Comparison of ENCODE assay signal across 8 mouse cellular contexts in genomic region chr2:151512199-151512598, GRCm38 (mm10). TPM values are rescaled to one million over a fixed set of nuclear protein-coding genes. Genes with fewer than 3 reads are reported as not detected.
A peak's percentile ranks its signal among the peaks of the same experiment; 100 is the strongest.
DNase-seq lines count a peak whose midpoint lies in the region; ATAC-seq lines count a peak whose summit lies in the region.

No protein-coding gene starts in this region.

- H3K27ac ChIP-seq in hindbrain, embryonic 15.5 days (replicated peaks) = no peak overlapping the region
- no peak overlapping the region for H3K27ac ChIP-seq in hindbrain, embryonic 11.5 days (ENCODE audit: low read depth, low read length)
- H3K27ac ChIP-seq in forebrain, embryonic 15.5 days (replicated peaks) = no peak overlapping the region
- H3K27ac ChIP-seq in lung, embryonic 15.5 days = 0 out of 2 replicates have a peak overlapping the region, but pooled peaks have one; percentile 8

- no peak overlapping the region for H3K4me2 ChIP-seq in hindbrain, embryonic 15.5 days
- no peak overlapping the region for H3K4me2 ChIP-seq in hindbrain, embryonic 11.5 days (replicated peaks; ENCODE audit: low read depth, low read length)
- H3K4me2 ChIP-seq in forebrain, embryonic 15.5 days (replicated peaks) = no peak overlapping the region
- no peak overlapping the region for H3K4me2 ChIP-seq in lung, embryonic 15.5 days

- H3K36me3 ChIP-seq in hindbrain, embryonic 15.5 days = peaks cover 73% of the 10 kb centered on the region
- H3K36me3 ChIP-seq in hindbrain, embryonic 11.5 days (ENCODE audit: control insufficient read depth, insufficient read depth, low read length) = peaks cover 17% of the 10 kb centered on the region; the same call in 1 of the 2 replicates
- H3K36me3 ChIP-seq in forebrain, embryonic 15.5 days = peaks cover 91% of the 10 kb centered on the region
- H3K36me3 ChIP-seq in lung, embryonic 15.5 days = peaks cover 72% of the 10 kb centered on the region

- no peak for DNase-seq in hindbrain, embryonic 11.5 days (ENCODE audit: low spot score)
- peak; percentile 44 to 47 for DNase-seq in adrenal gland, adult 18-20 months (ENCODE audit: low spot score in 2 of 2)
- peak; percentile 21 to 55 for DNase-seq in kidney, adult 8-10 months
- no peak for DNase-seq in yolk sac, embryonic 10.5 days (ENCODE audit: low spot score)
- DNase-seq in thymus, postnatal 36 days = no peak

- peak; percentile 46; the same call in 1 of the 2 replicates for ATAC-seq in hindbrain, embryonic 15.5 days (ENCODE audit: low FRiP score, low read depth)
- no peak for ATAC-seq in hindbrain, embryonic 11.5 days (ENCODE audit: low FRiP score)
- peak; percentile 57; the same call in 1 of the 2 replicates for ATAC-seq in forebrain, embryonic 15.5 days (replicated peaks)
- ATAC-seq in lung, embryonic 15.5 days (ENCODE audit: borderline replicate concordance, extremely low read depth, low FRiP score, low TSS enrichment) = 0 out of 2 replicates have a peak, but pooled peaks have one; percentile 14

- H3K27me3 ChIP-seq in hindbrain, embryonic 15.5 days = no peaks in the 10 kb centered on the region
- no peaks in the 10 kb centered on the region for H3K27me3 ChIP-seq in hindbrain, embryonic 11.5 days (ENCODE audit: control insufficient read depth, insufficient read depth, low read length)
- no peaks in the 10 kb centered on the region for H3K27me3 ChIP-seq in forebrain, embryonic 15.5 days
- no peaks in the 10 kb centered on the region for H3K27me3 ChIP-seq in lung, embryonic 15.5 days

- no peaks in the 10 kb centered on the region for H3K4me1 ChIP-seq in hindbrain, embryonic 15.5 days (replicated peaks)
- no peaks in the 10 kb centered on the region for H3K4me1 ChIP-seq in hindbrain, embryonic 11.5 days (replicated peaks; ENCODE audit: control insufficient read depth, insufficient read depth, low read length)
- H3K4me1 ChIP-seq in forebrain, embryonic 15.5 days = peaks cover 9% of the 10 kb centered on the region; the same call in 1 of the 2 replicates
- H3K4me1 ChIP-seq in lung, embryonic 15.5 days = no peaks in the 10 kb centered on the region; the same call in 1 of the 2 replicates

- H3K9ac ChIP-seq in hindbrain, embryonic 15.5 days = no peak overlapping the region
- no peak overlapping the region for H3K9ac ChIP-seq in hindbrain, embryonic 11.5 days (ENCODE audit: low read depth, low read length)
- no peak overlapping the region for H3K9ac ChIP-seq in forebrain, embryonic 15.5 days (replicated peaks)
- H3K9ac ChIP-seq in lung, embryonic 15.5 days = no peak overlapping the region

- H3K9me3 ChIP-seq in hindbrain, embryonic 15.5 days = no peaks in the 10 kb centered on the region
- no peaks in the 10 kb centered on the region for H3K9me3 ChIP-seq in hindbrain, embryonic 11.5 days (ENCODE audit: control insufficient read depth, low read length)
- H3K9me3 ChIP-seq in forebrain, embryonic 15.5 days = no peaks in the 10 kb centered on the region
- H3K9me3 ChIP-seq in lung, embryonic 15.5 days = no peaks in the 10 kb centered on the region

- H3K4me3 ChIP-seq in hindbrain, embryonic 15.5 days = no peak overlapping the region
- no peak overlapping the region for H3K4me3 ChIP-seq in hindbrain, embryonic 11.5 days (ENCODE audit: low read depth, low read length)
- no peak overlapping the region for H3K4me3 ChIP-seq in forebrain, embryonic 15.5 days
- no peak overlapping the region for H3K4me3 ChIP-seq in lung, embryonic 15.5 days

RNA-seq across cellular contexts. Expression of gene Nsfl1c, which starts 18.2 kb away (rescaled TPM):
- 280 and 283 TPM in 2 replicates for polyA plus RNA-seq in hindbrain, embryonic 15.5 days (2015; fragmentation: Nextera tagmentation; extraction: Ambion mirVana)
- polyA plus RNA-seq in hindbrain, embryonic 11.5 days (2014; fragmentation: Nextera tagmentation; extraction: Ambion mirVana) = 294 and 295 TPM in 2 replicates
- total RNA-seq in adrenal gland, adult 18-20 months (2021) = 100 to 1,000 TPM; 143 to 159 TPM
- 267 and 273 TPM in 2 replicates for polyA plus RNA-seq in forebrain, embryonic 15.5 days (2015; fragmentation: Nextera tagmentation; extraction: Ambion mirVana)
- 227 and 235 TPM in 2 replicates for polyA plus RNA-seq in lung, embryonic 15.5 days (2015; fragmentation: Nextera tagmentation; extraction: Ambion mirVana)

RNA-seq across cellular contexts. Expression of gene Fkbp1a, which starts 30.1 kb away (rescaled TPM):
- 622 and 646 TPM in 2 replicates for polyA plus RNA-seq in hindbrain, embryonic 15.5 days (2015; fragmentation: Nextera tagmentation; extraction: Ambion mirVana)
- polyA plus RNA-seq in hindbrain, embryonic 11.5 days (2014; fragmentation: Nextera tagmentation; extraction: Ambion mirVana) = 610 and 637 TPM in 2 replicates
- 100 to 1,000 TPM; 257 to 301 TPM for total RNA-seq in adrenal gland, adult 18-20 months (2021)
- 587 and 591 TPM in 2 replicates for polyA plus RNA-seq in forebrain, embryonic 15.5 days (2015; fragmentation: Nextera tagmentation; extraction: Ambion mirVana)
- polyA plus RNA-seq in lung, embryonic 15.5 days (2015; fragmentation: Nextera tagmentation; extraction: Ambion mirVana) = 776 and 781 TPM in 2 replicates

RNA-seq across cellular contexts. Expression of gene 4921509C19Rik, which starts 36.2 kb away (rescaled TPM):
- not detected in 2 replicates for polyA plus RNA-seq in hindbrain, embryonic 15.5 days (2015; fragmentation: Nextera tagmentation; extraction: Ambion mirVana)
- not detected in 2 replicates for polyA plus RNA-seq in hindbrain, embryonic 11.5 days (2014; fragmentation: Nextera tagmentation; extraction: Ambion mirVana)
- not detected for total RNA-seq in adrenal gland, adult 18-20 months (2021)
- polyA plus RNA-seq in forebrain, embryonic 15.5 days (2015; fragmentation: Nextera tagmentation; extraction: Ambion mirVana) = not detected in 2 replicates
- not detected in 2 replicates for polyA plus RNA-seq in lung, embryonic 15.5 days (2015; fragmentation: Nextera tagmentation; extraction: Ambion mirVana)

Comparison
In these comparisons a context has a peak if more than half of its experiments do, and no peak if none do; other contexts are left out.
1. DNase-seq: peak in adrenal gland, adult 18-20 months (2 of 2) and kidney, adult 8-10 months (2 of 2); none in hindbrain, embryonic 11.5 days (single experiment), yolk sac, embryonic 10.5 days (single experiment) and thymus, postnatal 36 days (0 of 2).